Mouse (Mus musculus) intestine, embryonic 15.5 days (tissue): ENCODE measurements at regions not wholly inside any gene's neighbourhood (a gene's known extent, or its start where the extent isn't known, plus 50 kb on each side); places are given as distances from the start of the nearest gene placed in this dataset.
A peak's percentile ranks its signal among the peaks of the same experiment; 100 is the strongest.

Source experiments
- ATAC-seq: fragments of 200-750 bp; cut with Nextera tagmentation; 2 replicates; pipeline ENCODE4 v1.8.0; 2017; ENCODE audit warnings: moderate TSS enrichment, moderate library complexity
- H3K27ac ChIP-seq: fragments of 300-500 bp; sonication (generic); 2 replicates; pipeline ENCODE4 v1.5.1; 2015; ENCODE audit warnings: mild to moderate bottlenecking, inconsistent platforms
- H3K27me3 ChIP-seq: fragments of 300-500 bp; sonication (generic); replicated peaks from 2 replicates; pipeline ENCODE4 v1.6.1; 2015; ENCODE audit warnings: inconsistent platforms
- H3K36me3 ChIP-seq: fragments of 300-500 bp; sonication (generic); 2 replicates; pipeline ENCODE4 v1.6.1; 2015; ENCODE audit warnings: inconsistent platforms
- H3K4me1 ChIP-seq: fragments of 300-500 bp; sonication (generic); replicated peaks from 2 replicates; pipeline ENCODE4 v1.6.1; 2015; ENCODE audit warnings: inconsistent platforms
- H3K4me2 ChIP-seq: fragments of 300-500 bp; sonication (generic); replicated peaks from 2 replicates; pipeline ENCODE4 v1.6.1; 2015; ENCODE audit warnings: mild to moderate bottlenecking, inconsistent platforms
- H3K4me3 ChIP-seq: fragments of 300-500 bp; sonication (generic); replicated peaks from 2 replicates; pipeline ENCODE4 v1.5.1; 2015; ENCODE audit warnings: inconsistent platforms
- H3K9ac ChIP-seq: fragments of 300-500 bp; sonication (generic); 2 replicates; pipeline ENCODE4 v1.6.1; 2015; ENCODE audit warnings: inconsistent platforms
- H3K9me3 ChIP-seq: fragments of 300-500 bp; sonication (generic); 2 replicates; pipeline ENCODE4 v1.6.1; 2016; ENCODE audit warnings: inconsistent platforms
- WGBS: fragments of 180-500 bp; shearing (Covaris S2); methylation state at CpG from one replicate; pipeline ENCODE4 v1.1.7; 2015; 5-methylcytosine and 5-hydroxymethylcytosine counted together

DNA sequence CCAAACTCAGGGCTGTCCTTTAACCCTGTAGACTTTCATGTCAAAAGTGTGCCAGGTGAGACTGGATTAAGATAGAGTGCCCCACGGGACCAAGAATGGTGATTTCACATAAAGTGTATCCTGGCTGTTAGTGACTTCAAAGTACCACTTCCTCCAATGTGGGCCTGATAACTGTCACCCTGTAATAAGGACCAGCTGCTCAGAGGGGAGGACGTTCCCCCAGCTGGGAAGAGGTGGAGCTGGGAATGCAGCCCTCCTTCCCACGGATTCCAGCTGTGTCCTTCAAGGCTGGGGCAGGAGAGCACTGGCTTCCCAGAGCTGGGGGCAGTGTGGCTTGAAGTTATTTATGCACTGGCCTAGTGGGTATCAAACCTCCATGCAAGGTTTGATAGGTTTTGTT, 89.7 kb upstream of the Kcng1 start:
- ATAC-seq: peak; percentile 31; the same call in 1 of the 2 replicates
- Histone ChIP-seq H3K9me3 (no peaks in the 10 kb centered on the region), H3K36me3 (no peaks in the 10 kb centered on the region), H3K27ac (no peak overlapping the region), H3K4me1 (0 out of 2 replicates have a peak, but pooled peaks cover 3% of the 10 kb centered on the region), H3K27me3 (no peaks in the 10 kb centered on the region), H3K4me3 (no peak overlapping the region), H3K4me2 (no peak overlapping the region), H3K9ac (no peak overlapping the region)
- WGBS: 19% methylated on average over 3 of the region's 3 CpGs

DNA sequence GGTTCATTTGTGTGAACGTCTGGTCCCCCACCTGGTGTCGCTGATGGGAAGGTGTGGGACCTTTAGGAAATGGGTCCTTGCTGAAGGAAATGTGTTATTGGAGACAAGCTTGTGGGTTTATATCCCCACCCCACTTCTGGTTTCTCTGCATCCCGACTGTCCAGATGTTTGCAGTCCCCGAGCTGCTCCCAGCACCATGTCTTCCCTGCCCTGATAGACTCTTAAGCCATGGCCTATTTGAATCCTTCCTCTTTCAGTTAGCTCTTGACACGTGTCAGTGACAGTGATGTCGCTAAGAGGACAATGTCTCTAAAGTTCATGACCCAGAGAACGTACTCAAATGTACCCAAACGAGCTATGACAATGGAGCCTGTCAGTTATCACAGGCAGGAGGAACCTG, 77.7 kb upstream of the Kcng1 start:
- no peaks in the 10 kb centered on the region for H3K9me3 ChIP-seq
- H3K4me2 ChIP-seq: no peak overlapping the region
- no peak overlapping the region for H3K4me3 ChIP-seq
- ATAC-seq: no peak
- H3K36me3 ChIP-seq: no peaks in the 10 kb centered on the region
- no peaks in the 10 kb centered on the region for H3K27me3 ChIP-seq
- no peaks in the 10 kb centered on the region for H3K4me1 ChIP-seq
- H3K9ac ChIP-seq: no peak overlapping the region
- no peak overlapping the region for H3K27ac ChIP-seq
- 61% methylated on average over 8 of the region's 8 CpGs for WGBS

DNA sequence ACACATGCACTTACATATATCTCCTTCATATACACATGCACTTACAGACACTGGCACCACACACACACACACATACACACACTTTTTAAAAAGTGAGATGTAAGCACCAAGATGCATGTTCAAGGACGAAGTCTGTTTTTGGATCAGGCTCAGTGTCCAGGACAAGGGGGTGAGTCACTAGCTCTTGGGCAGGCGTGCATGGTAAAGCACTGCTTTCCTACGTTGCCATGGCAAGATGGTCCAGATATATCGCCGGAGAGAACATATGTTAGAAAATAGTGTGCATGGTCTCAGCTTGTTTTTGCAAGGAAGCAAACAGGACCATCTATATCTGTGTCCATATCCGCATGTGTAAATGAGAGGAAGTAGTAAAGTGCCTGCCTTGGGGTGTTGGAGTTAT, 77.0 kb upstream of the Kcng1 start:
- Histone ChIP-seq H3K4me2 (no peak overlapping the region), H3K4me3 (no peak overlapping the region), H3K4me1 (no peaks in the 10 kb centered on the region), H3K36me3 (no peaks in the 10 kb centered on the region), H3K27ac (no peak overlapping the region), H3K27me3 (no peaks in the 10 kb centered on the region), H3K9me3 (no peaks in the 10 kb centered on the region), H3K9ac (no peak overlapping the region)
- ATAC-seq: no peak
- 69% methylated on average over 6 of the region's 6 CpGs for WGBS

DNA sequence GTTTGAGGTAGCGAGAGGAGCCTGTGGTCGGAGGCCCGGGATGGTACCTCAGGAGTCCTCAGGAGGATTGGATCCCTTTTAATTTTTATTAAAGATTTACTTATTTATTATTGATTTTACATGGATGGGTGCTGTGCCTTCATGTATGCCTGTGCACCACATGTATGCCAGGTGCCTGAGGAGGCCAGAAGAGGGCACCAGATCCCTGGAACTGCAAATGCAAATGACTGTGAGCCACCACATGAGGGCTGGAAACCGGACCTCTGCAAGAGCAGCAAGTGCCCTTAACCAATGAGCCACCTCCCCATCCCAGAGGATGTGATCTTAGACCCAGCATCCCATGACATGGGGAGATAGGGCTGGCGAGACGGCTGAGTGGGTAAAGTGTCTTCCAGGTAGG, 76.3 kb upstream of the Kcng1 start:
- Histone ChIP-seq H3K4me2 (no peak overlapping the region), H3K9ac (no peak overlapping the region), H3K4me3 (no peak overlapping the region), H3K4me1 (0 out of 2 replicates have a peak, but pooled peaks cover 2% of the 10 kb centered on the region), H3K27me3 (no peaks in the 10 kb centered on the region), H3K36me3 (no peaks in the 10 kb centered on the region), H3K9me3 (no peaks in the 10 kb centered on the region), H3K27ac (no peak overlapping the region)
- 81% methylated on average over 6 of the region's 6 CpGs for WGBS
- no peak for ATAC-seq

DNA sequence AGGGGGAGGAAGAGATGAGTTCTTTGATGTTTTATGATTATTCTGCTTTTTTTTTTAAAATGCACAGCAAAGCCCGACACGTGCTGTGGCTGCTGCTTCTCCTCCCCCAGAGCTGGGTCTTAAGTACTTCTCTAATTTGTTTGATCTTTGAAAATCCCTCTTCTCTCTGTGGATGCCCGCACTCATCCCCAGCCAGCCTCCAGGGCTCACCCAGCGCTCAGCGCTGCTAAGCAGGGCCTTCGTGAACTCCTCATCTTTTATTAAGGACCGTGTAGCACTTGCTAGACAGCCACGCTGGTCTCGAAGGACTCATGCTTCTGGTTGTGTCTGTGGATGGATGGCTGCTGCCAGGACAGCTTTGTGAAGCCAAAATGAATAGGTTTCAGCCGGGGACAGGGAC, 72.9 kb upstream of the Kcng1 start:
- Histone ChIP-seq H3K9me3 (no peaks in the 10 kb centered on the region), H3K4me1 (peaks cover 4% of the 10 kb centered on the region; the same call in 1 of the 2 replicates), H3K36me3 (no peaks in the 10 kb centered on the region), H3K27me3 (no peaks in the 10 kb centered on the region), H3K4me3 (no peak overlapping the region), H3K4me2 (no peak overlapping the region), H3K9ac (no peak overlapping the region), H3K27ac (no peak overlapping the region)
- no peak for ATAC-seq
- WGBS: 55% methylated on average over 10 of the region's 10 CpGs

DNA sequence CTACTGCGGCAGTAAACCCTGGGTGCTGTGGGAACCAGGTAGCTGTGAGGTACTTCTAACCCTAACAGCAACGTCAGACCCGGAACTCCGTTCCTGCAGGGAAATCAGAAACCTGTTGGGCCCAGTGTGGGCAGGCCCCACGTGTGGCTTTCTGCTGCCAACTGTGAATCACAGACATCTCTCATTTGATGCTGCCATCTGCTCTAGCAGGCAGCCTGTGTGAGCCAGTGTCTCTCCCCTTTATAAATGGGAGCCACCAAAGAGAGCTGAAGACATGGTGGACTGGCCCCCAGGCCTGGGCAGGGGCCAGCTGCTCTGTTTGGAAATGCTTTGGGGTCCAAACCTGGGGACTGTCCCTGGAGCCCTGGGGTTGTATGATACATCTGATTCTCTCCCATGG, 71.1 kb upstream of the Kcng1 start:
- Histone ChIP-seq H3K4me2 (no peak overlapping the region), H3K36me3 (no peaks in the 10 kb centered on the region), H3K4me3 (no peak overlapping the region), H3K27ac (no peak overlapping the region), H3K4me1 (peaks cover 4% of the 10 kb centered on the region; the same call in 1 of the 2 replicates), H3K9ac (no peak overlapping the region), H3K27me3 (no peaks in the 10 kb centered on the region), H3K9me3 (no peaks in the 10 kb centered on the region)
- no peak for ATAC-seq
- WGBS: 63% methylated on average over 5 of the region's 5 CpGs

DNA sequence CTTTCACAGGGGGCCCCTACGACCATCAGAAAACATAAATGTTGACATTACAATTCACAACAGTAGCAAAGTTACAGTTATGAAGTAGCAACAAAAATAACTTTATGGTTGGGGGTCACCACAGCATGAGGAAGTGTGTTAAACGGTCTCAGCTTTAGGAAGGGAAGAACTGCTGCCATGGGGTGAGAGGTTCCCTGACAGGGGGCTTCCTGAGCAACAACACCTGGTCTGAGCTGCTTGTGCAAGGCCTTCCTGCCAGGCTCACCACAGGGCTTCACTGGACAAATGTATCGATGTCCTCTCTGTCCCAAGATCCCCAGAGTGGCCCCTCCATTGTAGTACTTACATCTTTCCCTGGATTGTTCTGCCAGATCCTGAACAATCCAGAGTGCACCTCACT, 70.7 kb upstream of the Kcng1 start:
- Histone ChIP-seq H3K4me1 (peaks cover 4% of the 10 kb centered on the region; the same call in 1 of the 2 replicates), H3K27ac (no peak overlapping the region), H3K9ac (no peak overlapping the region), H3K4me3 (no peak overlapping the region), H3K36me3 (no peaks in the 10 kb centered on the region), H3K4me2 (no peak overlapping the region), H3K9me3 (no peaks in the 10 kb centered on the region), H3K27me3 (no peaks in the 10 kb centered on the region)
- ATAC-seq: no peak
- 33% methylated on average over 3 of the region's 3 CpGs for WGBS

DNA sequence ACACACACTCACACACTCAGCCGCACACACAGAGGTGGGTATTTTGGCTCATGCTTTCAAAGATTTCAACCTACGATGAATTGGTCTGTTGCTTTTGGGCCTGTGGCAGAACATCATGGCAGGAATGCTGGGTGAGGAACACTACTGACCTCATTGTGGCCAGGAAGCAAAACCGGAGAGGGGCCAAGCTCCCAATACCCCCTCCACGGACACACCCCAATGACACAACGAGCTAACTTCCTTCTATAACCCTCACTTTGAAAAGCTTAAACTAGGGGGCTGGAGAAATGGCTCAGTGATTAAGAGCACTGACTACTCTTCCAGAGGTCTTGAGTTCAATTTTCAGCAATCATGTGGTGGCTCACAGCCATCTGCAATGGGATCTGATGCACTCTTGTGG, 63.8 kb upstream of the Kcng1 start:
- Histone ChIP-seq H3K9ac (no peak overlapping the region), H3K27ac (no peak overlapping the region), H3K36me3 (no peaks in the 10 kb centered on the region), H3K4me3 (no peak overlapping the region), H3K9me3 (no peaks in the 10 kb centered on the region), H3K4me1 (no peaks in the 10 kb centered on the region), H3K4me2 (no peak overlapping the region), H3K27me3 (no peaks in the 10 kb centered on the region)
- 81% methylated on average over 5 of the region's 5 CpGs for WGBS
- no peak for ATAC-seq

DNA sequence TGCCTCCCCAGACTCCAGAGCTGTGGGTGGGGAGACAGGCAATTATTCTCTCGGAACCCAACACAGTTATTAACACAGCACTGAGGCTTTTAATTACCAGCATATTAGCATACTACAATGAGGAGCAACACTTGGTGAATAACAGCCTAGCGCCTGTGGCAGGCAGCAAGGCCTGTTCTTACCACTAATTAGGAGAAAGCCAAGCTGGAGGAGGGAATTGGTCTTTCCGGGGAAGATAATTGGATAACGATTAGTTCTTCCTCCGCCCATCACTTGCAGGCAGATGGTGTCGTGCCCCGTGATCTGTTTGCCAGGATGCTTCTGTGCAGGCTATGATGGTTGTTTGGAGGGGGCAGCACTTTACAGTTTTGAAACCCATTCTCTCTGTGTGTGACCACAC, 62.2 kb upstream of the Kcng1 start:
- 58% methylated on average over 7 of the region's 7 CpGs for WGBS
- H3K9me3 ChIP-seq: no peaks in the 10 kb centered on the region
- H3K4me3 ChIP-seq: no peak overlapping the region
- H3K27ac ChIP-seq: no peak overlapping the region
- H3K36me3 ChIP-seq: no peaks in the 10 kb centered on the region
- H3K4me1 ChIP-seq: no peaks in the 10 kb centered on the region
- no peak overlapping the region for H3K4me2 ChIP-seq
- no peak for ATAC-seq
- H3K9ac ChIP-seq: no peak overlapping the region
- no peaks in the 10 kb centered on the region for H3K27me3 ChIP-seq

DNA sequence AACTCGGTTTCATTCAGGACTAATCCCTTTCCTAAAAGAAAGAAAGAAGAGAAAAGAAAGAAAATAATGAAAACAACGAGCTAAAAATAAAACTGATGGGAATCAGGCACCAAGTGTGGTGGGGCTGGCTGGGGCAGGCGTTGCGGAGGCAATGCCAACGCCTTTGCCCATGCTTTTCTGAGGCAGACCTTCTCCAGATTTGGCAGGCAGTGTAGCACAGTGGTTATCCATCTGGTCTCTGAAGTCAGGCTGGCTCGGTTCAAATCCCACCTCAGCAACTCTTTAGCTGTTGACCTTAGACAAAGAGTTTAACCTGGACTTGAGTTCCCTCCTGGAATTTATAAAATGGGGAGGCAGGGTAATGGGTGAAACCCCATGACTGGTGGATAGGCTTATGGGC, 57.3 kb upstream of the Kcng1 start:
- Histone ChIP-seq H3K4me2 (no peak overlapping the region), H3K9ac (no peak overlapping the region), H3K9me3 (no peaks in the 10 kb centered on the region), H3K36me3 (no peaks in the 10 kb centered on the region), H3K27me3 (no peaks in the 10 kb centered on the region), H3K4me1 (peaks cover 6% of the 10 kb centered on the region), H3K27ac (no peak overlapping the region), H3K4me3 (no peak overlapping the region)
- no peak for ATAC-seq
- WGBS: 84% methylated on average over 6 of the region's 6 CpGs

DNA sequence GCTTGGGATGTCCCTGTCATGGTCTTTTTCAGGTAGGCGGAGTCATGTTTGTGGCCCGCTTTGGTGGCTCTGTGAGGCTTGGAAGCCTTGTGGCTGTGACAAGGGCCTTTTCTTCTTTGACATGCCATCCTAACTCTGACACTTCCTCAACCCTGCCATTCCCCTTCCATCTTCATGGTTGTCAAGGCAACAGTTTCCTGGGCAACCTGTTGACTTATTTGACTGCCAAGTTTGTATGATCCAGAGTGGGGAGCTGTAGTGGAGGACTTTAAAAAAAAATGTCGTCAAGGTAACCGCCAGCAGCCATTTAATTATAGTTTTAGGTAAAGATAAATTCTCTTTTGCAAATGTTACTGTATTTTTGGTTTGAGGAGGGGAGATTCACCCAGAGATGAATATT, 56.8 kb upstream of the Kcng1 start:
- Histone ChIP-seq H3K4me3 (no peak overlapping the region), H3K4me1 (peaks cover 10% of the 10 kb centered on the region), H3K27me3 (no peaks in the 10 kb centered on the region), H3K36me3 (no peaks in the 10 kb centered on the region), H3K4me2 (no peak overlapping the region), H3K9ac (no peak overlapping the region), H3K27ac (no peak overlapping the region), H3K9me3 (no peaks in the 10 kb centered on the region)
- ATAC-seq: no peak
- 80% methylated on average over 4 of the region's 4 CpGs for WGBS

DNA sequence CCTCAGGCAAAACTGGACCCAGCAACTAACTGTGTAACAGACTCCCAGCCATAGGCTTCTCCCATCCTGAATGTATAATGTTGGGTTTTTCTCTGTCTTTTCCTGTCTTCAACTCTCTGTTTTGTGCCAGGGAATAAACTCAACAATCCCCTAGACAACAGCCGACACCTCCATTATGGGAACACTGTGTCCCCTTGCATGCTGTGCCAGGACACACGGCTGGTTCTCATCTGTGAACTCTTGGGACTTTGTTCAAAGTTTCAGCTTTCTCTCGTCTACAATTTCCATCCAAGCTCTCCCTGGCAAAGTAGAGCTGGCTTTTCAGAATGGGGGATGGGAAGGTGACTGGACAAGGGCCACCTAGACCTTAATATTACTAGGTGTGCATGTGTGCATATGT, 56.1 kb upstream of the Kcng1 start:
- 72% methylated on average over 3 of the region's 3 CpGs for WGBS
- Histone ChIP-seq H3K4me2 (no peak overlapping the region), H3K9ac (no peak overlapping the region), H3K4me1 (peaks cover 17% of the 10 kb centered on the region), H3K9me3 (no peaks in the 10 kb centered on the region), H3K27ac (no peak overlapping the region), H3K27me3 (no peaks in the 10 kb centered on the region), H3K4me3 (no peak overlapping the region), H3K36me3 (no peaks in the 10 kb centered on the region)
- no peak for ATAC-seq

DNA sequence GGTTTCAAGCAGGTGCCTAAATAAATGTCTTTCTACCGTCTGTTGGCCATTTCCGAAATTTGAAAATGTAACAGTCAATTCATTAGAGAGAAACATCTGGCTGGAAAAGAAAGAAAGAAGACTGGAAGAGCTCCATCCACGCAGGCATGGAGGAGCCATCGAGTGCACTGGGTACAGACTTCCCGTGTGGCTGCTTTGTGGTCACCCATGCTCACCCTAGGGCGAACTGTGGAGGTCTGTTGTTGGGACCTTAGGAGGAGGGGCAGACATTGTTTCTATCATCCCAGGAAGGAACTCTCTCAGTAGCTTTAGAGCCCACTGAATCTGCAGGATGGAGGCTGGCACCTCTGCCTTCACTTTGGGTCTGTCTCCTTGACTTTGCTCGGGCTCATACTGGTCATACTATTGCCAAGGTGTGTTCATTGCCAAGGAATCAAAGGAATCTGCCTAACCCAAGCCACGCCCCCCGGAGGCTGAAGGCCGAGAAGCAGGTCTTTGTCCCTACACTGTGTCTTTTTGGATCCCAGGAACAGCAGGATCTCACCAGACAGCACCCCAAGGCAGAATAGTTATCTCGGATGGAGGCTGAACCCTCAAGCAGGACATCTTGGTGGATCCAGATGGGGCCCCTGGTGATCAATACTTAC, 54.3 kb upstream of the Kcng1 start:
- no peak overlapping the region for H3K4me3 ChIP-seq
- H3K9me3 ChIP-seq: no peaks in the 10 kb centered on the region
- no peak overlapping the region for H3K27ac ChIP-seq
- WGBS: 82% methylated on average over 11 of the region's 11 CpGs
- H3K4me1 ChIP-seq: peaks cover 17% of the 10 kb centered on the region
- H3K27me3 ChIP-seq: no peaks in the 10 kb centered on the region
- H3K4me2 ChIP-seq: no peak overlapping the region
- no peak for ATAC-seq
- no peak overlapping the region for H3K9ac ChIP-seq
- no peaks in the 10 kb centered on the region for H3K36me3 ChIP-seq
